Mouse (Mus musculus): ENCODE results near the gene Atg4a-ps.

DNA sequence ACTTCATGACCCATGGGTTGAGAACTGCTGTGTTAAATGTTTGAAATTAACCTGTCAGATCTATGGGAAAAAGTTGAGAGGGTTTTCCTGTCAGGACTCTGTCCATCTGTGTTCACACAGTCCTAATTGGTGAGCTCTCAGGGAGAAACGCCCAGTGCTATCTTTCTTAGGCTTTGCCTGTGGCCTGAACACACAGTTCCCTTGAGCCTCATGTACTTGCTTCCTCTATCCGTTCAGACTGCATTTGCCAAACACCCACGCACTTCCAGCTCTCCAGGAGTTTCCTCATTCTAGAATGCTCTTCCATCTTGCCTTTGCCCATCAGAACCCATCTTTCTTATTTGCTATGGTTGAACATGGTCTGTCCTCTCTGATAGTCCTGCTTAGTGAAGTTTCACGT, 2.6 kb upstream of the Atg4a-ps start:
- no peak for TF ChIP-seq GATA1 (IDR thresholded peaks at IDR 0.05; ENCODE audit: low read length)
- TF ChIP-seq TAL1 (IDR thresholded peaks at IDR 0.05; ENCODE audit: low read length), result no peak

Measured in erythroblast, embryonic 14.5 days (primary cell).